Mouse (Mus musculus): ENCODE results near the gene Zfp709.
A peak's percentile ranks its signal among the peaks of the same experiment; 100 is the strongest.
"Not testable (repeated sequence)": the region's sequence is repeated elsewhere in the genome, so short reads cannot be mapped to it uniquely, and the experiment has no call there.

Zfp709 gene

GRCm38 (mm10) chr8:71922567-71923401 lies 41.0 kb downstream of the Zfp709 start:
- peak; percentile 66 for DNase-seq (ENCODE audit: extremely low read depth, low read depth, low spot score)

GRCm38 (mm10) chr8:71925791-71926190 lies 44.0 kb downstream of the Zfp709 start:
- DNase-seq (ENCODE audit: extremely low read depth, low read depth, low spot score): no peak

DNA sequence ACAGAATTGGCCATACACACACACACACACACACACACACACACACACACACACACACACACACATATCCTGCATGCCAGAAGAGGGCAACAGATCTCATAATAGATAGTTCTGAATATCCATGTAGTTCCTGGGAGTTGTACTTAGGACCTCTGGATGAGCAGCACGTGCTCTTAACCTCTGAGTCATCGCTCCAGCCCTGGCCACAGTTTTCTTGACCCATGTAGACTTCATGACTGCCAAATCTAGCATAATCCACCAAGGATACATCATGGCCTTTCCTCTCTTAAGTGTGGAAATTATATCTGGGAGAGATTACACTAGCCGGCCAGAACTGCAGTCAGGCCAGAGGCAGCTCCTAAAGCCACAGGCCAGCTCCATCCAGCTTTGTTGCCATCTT lies 44.7 kb downstream of the Zfp709 start:
- DNase-seq (ENCODE audit: extremely low read depth, low read depth, low spot score): no peak

DNA sequence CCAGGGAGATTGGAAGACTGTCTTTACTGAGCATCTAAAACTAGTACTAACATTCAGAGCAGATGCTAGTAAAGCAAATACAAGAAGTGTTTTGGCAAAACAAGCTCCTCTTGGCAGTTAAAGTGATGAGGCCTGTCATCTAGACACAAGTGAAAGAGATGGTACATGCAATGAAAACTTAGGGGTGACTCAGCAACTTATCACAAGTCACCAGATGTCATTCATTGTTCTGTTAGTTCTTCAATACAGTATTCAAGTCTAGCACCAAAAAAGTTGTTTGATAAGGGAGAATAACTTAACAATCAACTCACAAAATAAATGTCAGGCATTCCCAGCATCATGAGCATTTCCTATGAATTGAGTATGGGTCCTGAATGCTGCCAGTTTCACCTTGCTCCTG lies 46.0 kb downstream of the Zfp709 start:
- no peak for DNase-seq (ENCODE audit: extremely low read depth, low read depth, low spot score)

DNA sequence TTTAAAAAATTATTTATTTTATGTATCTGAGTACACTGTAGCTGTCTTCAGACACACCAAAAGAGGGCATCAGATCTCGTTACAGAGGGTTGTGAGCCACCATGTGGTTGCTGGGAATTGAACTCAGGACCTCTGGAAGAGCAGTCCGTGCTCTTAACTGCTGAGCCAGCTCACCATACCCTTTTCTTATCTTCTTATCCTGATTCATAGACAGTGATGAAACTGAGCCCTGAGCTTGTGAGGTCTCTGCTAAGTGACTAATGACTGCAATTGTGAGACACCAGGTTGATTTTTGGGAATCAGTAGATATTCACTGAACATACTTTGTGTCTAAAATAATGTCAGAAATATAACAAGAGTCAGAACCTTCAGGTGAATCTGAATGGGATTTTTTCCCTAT lies 56.2 kb downstream of the Zfp709 start:
- not testable (repeated sequence) for DNase-seq (ENCODE audit: extremely low read depth, low read depth, low spot score)

GRCm38 (mm10) chr8:71940293-71941208 lies 58.7 kb downstream of the Zfp709 start:
- DNase-seq (ENCODE audit: extremely low read depth, low read depth, low spot score): no peak

DNA sequence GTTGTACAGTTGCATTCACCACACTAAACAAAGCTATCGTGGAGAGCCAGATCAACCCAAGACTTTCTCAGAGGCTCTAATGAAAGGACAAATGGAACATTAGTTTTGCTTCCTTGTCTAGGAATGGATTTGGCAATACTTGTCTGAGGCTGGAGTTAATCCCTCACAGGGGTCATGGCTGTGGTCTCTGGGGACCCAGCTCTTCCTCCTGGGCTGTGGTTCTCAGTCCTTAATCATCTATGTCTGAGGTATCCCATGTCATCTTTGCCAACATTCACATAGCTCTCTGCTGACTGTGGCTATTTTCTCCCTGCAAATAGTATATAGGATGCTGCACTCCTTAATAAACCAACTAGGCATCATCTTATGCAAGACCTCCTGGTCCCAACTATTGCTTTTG lies 60.0 kb downstream of the Zfp709 start:
- DNase-seq (ENCODE audit: extremely low read depth, low read depth, low spot score): no peak

Measured in fat pad, adult 2 months (tissue).